Mouse (Mus musculus): ENCODE measurements at regions not wholly inside any gene's neighbourhood (a gene's known extent, or its start where the extent isn't known, plus 50 kb on each side); places are given as distances from the start of the nearest gene placed in this dataset.

DNA sequence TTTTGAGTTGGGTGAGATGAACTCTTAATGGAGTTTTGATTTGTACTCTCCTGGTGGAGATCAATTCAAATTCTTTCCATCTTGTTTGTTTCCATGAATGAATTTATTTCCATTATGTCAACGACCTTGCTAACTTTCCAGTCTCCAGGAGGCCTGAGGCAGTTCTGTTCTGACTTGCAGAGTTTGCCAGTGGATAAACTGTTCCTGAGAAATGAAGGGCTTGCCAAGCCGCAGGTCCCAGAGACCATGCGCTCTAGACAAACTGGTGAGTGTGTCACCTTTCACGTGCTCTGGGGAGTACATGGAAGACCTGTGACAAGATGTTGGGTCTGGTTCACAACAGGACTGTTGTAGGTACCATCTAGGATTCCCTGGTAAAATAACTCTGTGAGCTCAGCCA lies 74.5 kb downstream of the Gm11983 start:
- no peaks in the 10 kb centered on the region for H3K9me3 ChIP-seq (ENCODE audit: control insufficient read depth, insufficient read depth, low read depth, low read length)
- in situ Hi-C loops (cut with MboI; ENCODE audit: low sequenced_read_pairs in 2 of 2, unreplicated experiment in 2 of 2) = loop anchor here (10.0 kb wide), 1 partner anchor 108 kb away; the partner anchor contains the start of gene Ramp3 (in 2 of the 2)
- no peaks in the 10 kb centered on the region for H3K36me3 ChIP-seq (ENCODE audit: control insufficient read depth, insufficient read depth, low read length, poor library complexity, severe bottlenecking)
- H3K9ac ChIP-seq (ENCODE audit: insufficient read depth, low read depth, low read length, poor library complexity, severe bottlenecking) = no peak overlapping the region
- no peak overlapping the region for H3K4me3 ChIP-seq (ENCODE audit: insufficient read depth in 1 of 2, low read depth in 1 of 2, low read length in 2 of 2, poor library complexity in 1 of 2, severe bottlenecking in 1 of 2)
- no peak overlapping the region for H3K27ac ChIP-seq (ENCODE audit: insufficient read depth, low read depth, low read length, poor library complexity, severe bottlenecking)
- TF ChIP-seq ZNF384 (IDR thresholded peaks at IDR 0.05; ENCODE audit: low read depth, low read length) = no peak
- no peak for TF ChIP-seq CHD2 (IDR thresholded peaks at IDR 0.05; ENCODE audit: low read depth, low read length)
- no peak for TF ChIP-seq ZC3H11A (IDR thresholded peaks at IDR 0.05; ENCODE audit: borderline replicate concordance, low read depth, low read length)
- no peak for TF ChIP-seq MAFK (IDR thresholded peaks at IDR 0.05; ENCODE audit: insufficient read depth, low read depth, low read length)
- TF ChIP-seq HCFC1 (IDR thresholded peaks at IDR 0.05; ENCODE audit: borderline replicate concordance, insufficient read depth, low read length) = no peak
- peaks cover 0 to 3% of the 10 kb centered on the region in 2 experiments; a peak in 1 of 4 replicates for H3K4me1 ChIP-seq (ENCODE audit: control insufficient read depth in 2 of 2, insufficient read depth in 2 of 2, low read length in 2 of 2, poor library complexity in 1 of 2)
- no peak for DNase-seq (ENCODE audit: low read depth, low spot score)

DNA sequence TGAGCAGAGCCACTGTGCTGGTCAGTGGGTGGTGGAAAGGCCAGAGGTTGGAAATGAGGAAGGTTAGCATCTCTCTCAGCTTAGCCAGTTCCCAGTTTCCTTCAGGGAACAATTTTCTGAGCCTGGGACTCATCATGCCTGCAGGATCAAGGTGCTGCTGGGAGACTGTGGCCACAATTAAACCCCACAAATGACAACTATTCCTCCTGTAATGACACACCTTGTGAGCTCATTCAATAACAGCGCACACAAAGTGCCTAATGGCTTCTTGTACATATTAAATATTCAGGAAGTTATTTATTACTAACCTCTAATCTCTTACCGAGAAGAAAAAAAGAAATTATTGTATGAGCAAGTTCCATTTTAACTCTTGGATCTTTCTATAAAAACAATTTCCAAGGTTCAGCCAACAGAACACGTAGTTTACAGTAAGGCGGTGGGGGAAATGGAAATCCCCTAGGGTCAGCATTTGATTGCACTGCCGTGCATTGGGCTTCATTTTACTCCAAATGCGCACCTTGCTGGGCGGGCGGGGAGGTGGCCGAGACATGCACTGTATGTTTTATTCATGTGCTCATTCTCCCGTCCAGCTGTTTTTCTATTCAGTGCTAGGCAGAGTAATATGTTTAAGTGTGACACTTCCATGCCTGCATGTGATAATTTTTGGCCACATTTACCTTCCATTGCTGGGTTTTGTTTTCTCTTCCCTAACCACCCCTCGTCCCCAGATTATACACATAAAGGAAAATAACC lies 75.4 kb downstream of the Gm11983 start:
- Histone ChIP-seq H3K4me3 (ENCODE audit: insufficient read depth in 1 of 2, low read depth in 1 of 2, low read length in 2 of 2, poor library complexity in 1 of 2, severe bottlenecking in 1 of 2) (no peak overlapping the region), H3K9me3 (ENCODE audit: control insufficient read depth, insufficient read depth, low read depth, low read length) (no peaks in the 10 kb centered on the region), H3K4me1 (ENCODE audit: control insufficient read depth in 2 of 2, insufficient read depth in 2 of 2, low read length in 2 of 2, poor library complexity in 1 of 2) (peaks cover 0 to 3% of the 10 kb centered on the region in 2 experiments; a peak in 1 of 4 replicates), H3K27ac (ENCODE audit: insufficient read depth, low read depth, low read length, poor library complexity, severe bottlenecking) (no peak overlapping the region), H3K9ac (ENCODE audit: insufficient read depth, low read depth, low read length, poor library complexity, severe bottlenecking) (no peak overlapping the region), H3K36me3 (ENCODE audit: control insufficient read depth, insufficient read depth, low read length, poor library complexity, severe bottlenecking) (no peaks in the 10 kb centered on the region)
- no peak for TF ChIP-seq ZC3H11A (IDR thresholded peaks at IDR 0.05; ENCODE audit: borderline replicate concordance, low read depth, low read length)
- TF ChIP-seq HCFC1 (IDR thresholded peaks at IDR 0.05; ENCODE audit: borderline replicate concordance, insufficient read depth, low read length) = no peak
- no peak for TF ChIP-seq ZNF384 (IDR thresholded peaks at IDR 0.05; ENCODE audit: low read depth, low read length)
- TF ChIP-seq MAFK (IDR thresholded peaks at IDR 0.05; ENCODE audit: insufficient read depth, low read depth, low read length) = no peak
- TF ChIP-seq CHD2 (IDR thresholded peaks at IDR 0.05; ENCODE audit: low read depth, low read length) = no peak
- no peak for DNase-seq (ENCODE audit: low read depth, low spot score)
- in situ Hi-C loops (cut with MboI; ENCODE audit: low sequenced_read_pairs in 2 of 2, unreplicated experiment in 2 of 2) = loop anchor here (10.0 kb wide), 1 partner anchor 107 kb away; the partner anchor contains the start of gene Ramp3 (in 2 of the 2)

DNA sequence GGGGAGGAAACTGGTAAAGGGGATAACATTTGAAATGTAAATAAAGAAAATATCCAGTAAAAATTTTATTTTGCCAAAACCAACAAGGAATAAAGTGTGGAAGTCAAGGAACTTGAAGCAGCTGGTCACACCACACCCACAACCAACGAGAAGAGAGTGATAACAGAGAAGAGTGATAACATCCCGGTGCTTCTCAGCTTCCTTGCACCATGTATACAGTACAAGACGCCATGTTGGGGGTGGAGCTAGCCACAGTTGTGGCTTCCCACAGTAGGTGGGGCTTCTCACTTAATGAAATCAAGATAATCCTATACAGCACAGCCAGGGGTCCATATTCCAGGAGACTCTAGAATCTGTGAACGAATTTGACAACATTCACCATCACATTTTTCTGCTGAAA lies 77.9 kb downstream of the Gm11983 start:
- Histone ChIP-seq H3K4me1 (ENCODE audit: control insufficient read depth in 2 of 2, insufficient read depth in 2 of 2, low read length in 2 of 2, poor library complexity in 1 of 2) (peaks cover 0 to 3% of the 10 kb centered on the region in 2 experiments; a peak in 1 of 4 replicates), H3K9ac (ENCODE audit: insufficient read depth, low read depth, low read length, poor library complexity, severe bottlenecking) (no peak overlapping the region), H3K4me3 (ENCODE audit: insufficient read depth in 1 of 2, low read depth in 1 of 2, low read length in 2 of 2, poor library complexity in 1 of 2, severe bottlenecking in 1 of 2) (no peak overlapping the region), H3K36me3 (ENCODE audit: control insufficient read depth, insufficient read depth, low read length, poor library complexity, severe bottlenecking) (no peaks in the 10 kb centered on the region), H3K9me3 (ENCODE audit: control insufficient read depth, insufficient read depth, low read depth, low read length) (no peaks in the 10 kb centered on the region), H3K27ac (ENCODE audit: insufficient read depth, low read depth, low read length, poor library complexity, severe bottlenecking) (no peak overlapping the region; the same call in 1 of the 2 replicates)
- TF ChIP-seq ZNF384 (IDR thresholded peaks at IDR 0.05; ENCODE audit: low read depth, low read length) (no peak), CHD2 (IDR thresholded peaks at IDR 0.05; ENCODE audit: low read depth, low read length) (no peak), MAFK (IDR thresholded peaks at IDR 0.05; ENCODE audit: insufficient read depth, low read depth, low read length) (no peak), HCFC1 (IDR thresholded peaks at IDR 0.05; ENCODE audit: borderline replicate concordance, insufficient read depth, low read length) (no peak), ZC3H11A (IDR thresholded peaks at IDR 0.05; ENCODE audit: borderline replicate concordance, low read depth, low read length) (no peak)
- DNase-seq (ENCODE audit: low read depth, low spot score) = no peak
- in situ Hi-C loops (cut with MboI; ENCODE audit: low sequenced_read_pairs in 2 of 2, unreplicated experiment in 2 of 2) = no loop called here

DNA sequence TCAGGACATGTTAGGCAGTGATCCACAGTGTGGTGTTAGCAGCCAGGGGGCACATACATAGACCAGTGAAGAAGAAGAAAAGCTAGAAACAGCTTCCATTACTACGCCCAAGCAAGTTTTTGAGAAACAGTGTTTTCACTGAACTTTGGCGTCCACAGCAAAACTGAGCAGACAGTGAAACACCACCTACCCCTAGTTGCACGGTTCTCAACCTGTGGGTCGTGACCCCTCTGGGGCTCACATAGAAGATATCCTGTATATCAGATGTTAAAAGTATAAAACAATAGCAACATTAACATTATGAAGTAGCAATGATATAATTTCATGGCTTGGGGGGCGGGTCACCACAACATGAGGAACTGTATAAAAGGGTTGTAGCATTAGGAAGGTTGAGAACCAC lies 81.1 kb downstream of the Ramp3 start:
- H3K9me3 ChIP-seq (ENCODE audit: control insufficient read depth, insufficient read depth, low read depth, low read length) = no peaks in the 10 kb centered on the region
- no peak for DNase-seq (ENCODE audit: low read depth, low spot score)
- TF ChIP-seq MAFK (IDR thresholded peaks at IDR 0.05; ENCODE audit: insufficient read depth, low read depth, low read length) (no peak), ZC3H11A (IDR thresholded peaks at IDR 0.05; ENCODE audit: borderline replicate concordance, low read depth, low read length) (no peak), ZNF384 (IDR thresholded peaks at IDR 0.05; ENCODE audit: low read depth, low read length) (no peak), HCFC1 (IDR thresholded peaks at IDR 0.05; ENCODE audit: borderline replicate concordance, insufficient read depth, low read length) (no peak), CHD2 (IDR thresholded peaks at IDR 0.05; ENCODE audit: low read depth, low read length) (peak; percentile 79)
- no peak overlapping the region for H3K27ac ChIP-seq (ENCODE audit: insufficient read depth, low read depth, low read length, poor library complexity, severe bottlenecking)
- no peaks in the 10 kb centered on the region for H3K36me3 ChIP-seq (ENCODE audit: control insufficient read depth, insufficient read depth, low read length, poor library complexity, severe bottlenecking)
- in situ Hi-C loops (cut with MboI; ENCODE audit: low sequenced_read_pairs in 2 of 2, unreplicated experiment in 2 of 2) = no loop called here
- H3K4me3 ChIP-seq (ENCODE audit: insufficient read depth in 1 of 2, low read depth in 1 of 2, low read length in 2 of 2, poor library complexity in 1 of 2, severe bottlenecking in 1 of 2) = no peak overlapping the region
- H3K9ac ChIP-seq (ENCODE audit: insufficient read depth, low read depth, low read length, poor library complexity, severe bottlenecking) = no peak overlapping the region
- no peaks in the 10 kb centered on the region for H3K4me1 ChIP-seq (ENCODE audit: control insufficient read depth in 2 of 2, insufficient read depth in 2 of 2, low read length in 2 of 2, poor library complexity in 1 of 2)

All from ES-E14 (cell line).